Comparison of ENCODE assay signal across 8 mouse cellular contexts in the genomic region with DNA sequence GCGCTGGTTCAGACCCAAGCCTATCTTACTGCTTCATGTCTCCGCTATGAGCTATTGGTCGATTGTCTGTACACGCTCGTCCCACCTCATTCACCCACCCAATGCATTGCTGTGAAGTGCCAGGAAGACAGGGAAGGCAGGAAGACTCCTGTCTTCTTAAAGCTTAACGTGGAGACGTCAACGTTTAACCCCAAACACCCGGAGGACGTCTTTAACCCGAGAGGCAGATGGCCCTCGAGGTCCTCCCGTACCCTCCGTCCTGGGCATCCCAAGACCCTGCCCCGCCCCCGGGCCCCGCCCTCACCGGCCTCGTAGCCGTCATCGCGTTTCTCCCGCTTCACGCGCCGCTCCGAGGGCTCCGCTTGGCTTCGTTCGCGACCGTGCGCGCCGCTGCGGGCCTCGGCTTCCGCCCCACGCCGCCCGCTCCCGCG. TPM values are rescaled to one million over a fixed set of nuclear protein-coding genes. Genes with fewer than 3 reads are reported as not detected.
DNase-seq lines count a peak whose midpoint lies in the region; ATAC-seq and TF ChIP-seq lines count a peak whose summit lies in the region.

No protein-coding gene starts in this region.

- H3K27ac ChIP-seq in kidney, embryonic 16.5 days (ENCODE audit: low read length), result peak overlapping the region; percentile 77
- peak overlapping the region; percentile 82 for H3K27ac ChIP-seq in MEL (ENCODE audit: control insufficient read depth, low read depth, low read length)
- H3K27ac ChIP-seq in hindbrain, embryonic 16.5 days (ENCODE audit: low read depth, low read length), result peak overlapping the region; percentile 89
- peak overlapping the region; percentile 90 for H3K27ac ChIP-seq in midbrain, embryonic 10.5 days (replicated peaks)

- peak; percentile 11; the same call in 1 of the 2 replicates for ATAC-seq in kidney, embryonic 16.5 days (ENCODE audit: low FRiP score, low TSS enrichment)
- peak; percentile 34 for ATAC-seq in hindbrain, embryonic 16.5 days
- no peak for ATAC-seq in CD4-positive, CD25-positive, alpha-beta regulatory T cell, adult 4 months

- peak overlapping the region; percentile 92 for H3K9ac ChIP-seq in kidney, embryonic 16.5 days (replicated peaks; ENCODE audit: low read length)
- peak overlapping the region; percentile 96 for H3K9ac ChIP-seq in MEL (ENCODE audit: control insufficient read depth, low read depth, low read length, poor library complexity, severe bottlenecking)
- H3K9ac ChIP-seq in hindbrain, embryonic 16.5 days (ENCODE audit: low read depth, low read length), result peak overlapping the region; percentile 92

- TF ChIP-seq EP300 in MEL (IDR thresholded peaks at IDR 0.05; ENCODE audit: low read depth in 1 of 2, low read length in 2 of 2), result no peak

- no peak for TF ChIP-seq POLR2A in MEL (IDR thresholded peaks at IDR 0.05; ENCODE audit: control insufficient read depth in 1 of 2, insufficient read depth in 1 of 2, low read depth in 1 of 2, low read length in 2 of 2, poor library complexity in 1 of 2)

- H3K4me1 ChIP-seq in kidney, embryonic 16.5 days (ENCODE audit: insufficient read depth, low read length), result peaks cover 29% of the 10 kb centered on the region
- peaks cover 3 to 26% of the 10 kb centered on the region in 2 experiments; a peak in 3 of 4 replicates for H3K4me1 ChIP-seq in MEL (ENCODE audit: control insufficient read depth in 1 of 2, insufficient read depth in 2 of 2, low read length in 2 of 2)
- H3K4me1 ChIP-seq in hindbrain, embryonic 16.5 days (ENCODE audit: control insufficient read depth, insufficient read depth, low read depth, low read length), result peaks cover 28% of the 10 kb centered on the region
- H3K4me1 ChIP-seq in midbrain, embryonic 10.5 days, result peaks cover 37% of the 10 kb centered on the region

- H3K36me3 ChIP-seq in kidney, embryonic 16.5 days (ENCODE audit: insufficient read depth, low read length), result peaks cover 21% of the 10 kb centered on the region
- peaks cover 0 to 13% of the 10 kb centered on the region in 2 experiments; a peak in 2 of 4 replicates for H3K36me3 ChIP-seq in MEL (ENCODE audit: control insufficient read depth in 1 of 2, insufficient read depth in 2 of 2, low read length in 2 of 2)
- peaks cover 18% of the 10 kb centered on the region for H3K36me3 ChIP-seq in hindbrain, embryonic 16.5 days (ENCODE audit: control insufficient read depth, insufficient read depth, low read length)
- H3K36me3 ChIP-seq in midbrain, embryonic 10.5 days, result peaks cover 36% of the 10 kb centered on the region

- no peak for DNase-seq in kidney, adult 11 months
- peak; percentile 63 for DNase-seq in MEL (ENCODE audit: low read depth, low spot score)
- peak; percentile 45 for DNase-seq in embryo, embryonic 9.5 days (ENCODE audit: extremely low spot score)
- no peak for DNase-seq in midbrain, embryonic 10.5 days (ENCODE audit: low spot score)
- no peak for DNase-seq in ovary, postnatal 10 days (ENCODE audit: low spot score)

- no peaks in the 10 kb centered on the region for H3K9me3 ChIP-seq in kidney, embryonic 16.5 days (ENCODE audit: low read length)
- H3K9me3 ChIP-seq in MEL (replicated peaks; ENCODE audit: insufficient read depth, low read length), result no peaks in the 10 kb centered on the region
- no peaks in the 10 kb centered on the region for H3K9me3 ChIP-seq in hindbrain, embryonic 16.5 days (ENCODE audit: control insufficient read depth, low read length)
- H3K9me3 ChIP-seq in midbrain, embryonic 10.5 days (replicated peaks), result no peaks in the 10 kb centered on the region

- peaks cover 39% of the 10 kb centered on the region for H3K79me2 ChIP-seq in MEL (ENCODE audit: control insufficient read depth, insufficient read depth, low read length, poor library complexity)

- H3K4me3 ChIP-seq in kidney, embryonic 16.5 days (ENCODE audit: low read length), result peak overlapping the region; percentile 96
- peak overlapping the region; percentile 69 to 92 for H3K4me3 ChIP-seq in MEL (ENCODE audit: control insufficient read depth in 1 of 2, insufficient read depth in 1 of 2, low read depth in 2 of 2, low read length in 2 of 2)
- H3K4me3 ChIP-seq in hindbrain, embryonic 16.5 days (ENCODE audit: low read length), result peak overlapping the region; percentile 92
- peak overlapping the region; percentile 100 for H3K4me3 ChIP-seq in midbrain, embryonic 10.5 days

- WGBS in kidney, embryonic 16.5 days, result under 1% methylated on average over 42 of the region's 43 CpGs
- WGBS in hindbrain, embryonic 16.5 days, result 1% methylated on average over 41 of the region's 43 CpGs
- WGBS in midbrain, embryonic 10.5 days, result under 1% methylated on average over 43 of the region's 43 CpGs

- no peak for TF ChIP-seq CTCF in MEL (IDR thresholded peaks at IDR 0.05 in 2 of 3, conservative IDR thresholded peaks at IDR 0.05 in 1 of 3; ENCODE audit: control insufficient read depth in 1 of 3, insufficient read depth in 1 of 3, low read depth in 2 of 3, low read length in 3 of 3, poor library complexity in 1 of 3, severe bottlenecking in 1 of 3)

- TF ChIP-seq RAD21 in MEL (IDR thresholded peaks at IDR 0.05; ENCODE audit: low read depth, low read length), result no peak

- H3K27me3 ChIP-seq in kidney, embryonic 16.5 days (ENCODE audit: insufficient read depth, low read length), result no peaks in the 10 kb centered on the region
- H3K27me3 ChIP-seq in MEL (ENCODE audit: control insufficient read depth in 1 of 2, insufficient read depth in 2 of 2, low read length in 2 of 2), result no peaks in the 10 kb centered on the region
- no peaks in the 10 kb centered on the region for H3K27me3 ChIP-seq in hindbrain, embryonic 16.5 days (replicated peaks; ENCODE audit: control insufficient read depth, insufficient read depth, low read length)
- no peaks in the 10 kb centered on the region for H3K27me3 ChIP-seq in midbrain, embryonic 10.5 days (ENCODE audit: low read depth, poor library complexity, severe bottlenecking)

- peak overlapping the region; percentile 86 for H3K4me2 ChIP-seq in kidney, embryonic 16.5 days (replicated peaks; ENCODE audit: low read depth, low read length)
- H3K4me2 ChIP-seq in hindbrain, embryonic 16.5 days (ENCODE audit: low read length), result peak overlapping the region; percentile 63

TF ChIP-seq in MEL, 35 proteins besides CTCF, POLR2A, EP300 and RAD21 (continues in another document):
- TF ChIP-seq USF2 (IDR thresholded peaks at IDR 0.05; ENCODE audit: borderline replicate concordance in 1 of 2, insufficient read depth in 1 of 2, low read depth in 1 of 2, low read length in 2 of 2) (no peak), ETS1 (IDR thresholded peaks at IDR 0.05; ENCODE audit: low read depth, low read length) (no peak)

RNA-seq across cellular contexts. Expression of a gene that starts 0.5 kb away (rescaled TPM):
- 75.3 and 92.2 TPM in 2 replicates for polyA plus RNA-seq in kidney, embryonic 16.5 days (2015; fragmentation: Nextera tagmentation; extraction: Ambion mirVana)
- total RNA-seq in MEL (2012; rRNA removed), result 114 and 117 TPM in 2 replicates
- 100 to 1,000 TPM in 1 of 2 experiments, not detected in 1; 141 TPM for polyA plus RNA-seq in MEL (2012; ENCODE audit: insufficient read depth in 1 of 2, insufficient read length in 2 of 2, low read depth in 1 of 2, low replicate concordance in 2 of 2, missing spikeins in 1 of 2)
- polyA plus RNA-seq in hindbrain, embryonic 16.5 days (2015; fragmentation: Nextera tagmentation; extraction: Ambion mirVana), result 58.8 and 66.0 TPM in 2 replicates
- polyA plus RNA-seq in midbrain, embryonic 10.5 days (2016; fragmentation: Nextera tagmentation; extraction: Ambion mirVana), result 88.2 and 96.2 TPM in 2 replicates
- 10 to 100 TPM; 18.1 to 30.1 TPM for polyA plus RNA-seq in CD4-positive, CD25-positive, alpha-beta regulatory T cell, adult 4 months (2017; shearing (Covaris generic))

RNA-seq across cellular contexts. Expression of a gene that starts 14.3 kb away (rescaled TPM):
- polyA plus RNA-seq in kidney, embryonic 16.5 days (2015; fragmentation: Nextera tagmentation; extraction: Ambion mirVana), result 0.41 TPM in 1 of 2 replicates, not detected in the other
- total RNA-seq in MEL (2012; rRNA removed), result 0.54 and 0.72 TPM in 2 replicates
- polyA plus RNA-seq in MEL (2012; ENCODE audit: insufficient read depth in 1 of 2, insufficient read length in 2 of 2, low read depth in 1 of 2, low replicate concordance in 2 of 2, missing spikeins in 1 of 2), result 1 to 10 TPM in 1 of 2 experiments, not detected in 1; 4.5 TPM
- 0.36 TPM in 1 of 2 replicates, not detected in the other for polyA plus RNA-seq in hindbrain, embryonic 16.5 days (2015; fragmentation: Nextera tagmentation; extraction: Ambion mirVana)
- polyA plus RNA-seq in midbrain, embryonic 10.5 days (2016; fragmentation: Nextera tagmentation; extraction: Ambion mirVana), result 0.39 TPM in 1 of 2 replicates, not detected in the other
- not detected for polyA plus RNA-seq in CD4-positive, CD25-positive, alpha-beta regulatory T cell, adult 4 months (2017; shearing (Covaris generic))

RNA-seq across cellular contexts. Expression of a gene that starts 21.1 kb away (rescaled TPM):
- polyA plus RNA-seq in kidney, embryonic 16.5 days (2015; fragmentation: Nextera tagmentation; extraction: Ambion mirVana), result 453 and 487 TPM in 2 replicates
- total RNA-seq in MEL (2012; rRNA removed), result 207 and 211 TPM in 2 replicates
- 1,000 to 10,000 TPM in 1 of 2 experiments, 100 to 1,000 TPM in 1; 644 to 1,168 TPM for polyA plus RNA-seq in MEL (2012; ENCODE audit: insufficient read depth in 1 of 2, insufficient read length in 2 of 2, low read depth in 1 of 2, low replicate concordance in 2 of 2, missing spikeins in 1 of 2)
- 315 and 333 TPM in 2 replicates for polyA plus RNA-seq in hindbrain, embryonic 16.5 days (2015; fragmentation: Nextera tagmentation; extraction: Ambion mirVana)
- polyA plus RNA-seq in midbrain, embryonic 10.5 days (2016; fragmentation: Nextera tagmentation; extraction: Ambion mirVana), result 575 and 616 TPM in 2 replicates
- 100 to 1,000 TPM; 246 to 256 TPM for polyA plus RNA-seq in CD4-positive, CD25-positive, alpha-beta regulatory T cell, adult 4 months (2017; shearing (Covaris generic))

RNA-seq across cellular contexts. Expression of a gene that starts 21.5 kb away (rescaled TPM):
- polyA plus RNA-seq in kidney, embryonic 16.5 days (2015; fragmentation: Nextera tagmentation; extraction: Ambion mirVana), result 61.7 and 62.2 TPM in 2 replicates
- total RNA-seq in MEL (2012; rRNA removed), result 110 and 129 TPM in 2 replicates
- 100 to 1,000 TPM in 1 of 2 experiments, not detected in 1; 121 TPM for polyA plus RNA-seq in MEL (2012; ENCODE audit: insufficient read depth in 1 of 2, insufficient read length in 2 of 2, low read depth in 1 of 2, low replicate concordance in 2 of 2, missing spikeins in 1 of 2)
- 40.6 and 44.4 TPM in 2 replicates for polyA plus RNA-seq in hindbrain, embryonic 16.5 days (2015; fragmentation: Nextera tagmentation; extraction: Ambion mirVana)
- 86.9 and 89.4 TPM in 2 replicates for polyA plus RNA-seq in midbrain, embryonic 10.5 days (2016; fragmentation: Nextera tagmentation; extraction: Ambion mirVana)
- polyA plus RNA-seq in CD4-positive, CD25-positive, alpha-beta regulatory T cell, adult 4 months (2017; shearing (Covaris generic)), result 10 to 100 TPM; 46.1 to 57.1 TPM

RNA-seq across cellular contexts. Expression of a gene that starts 36.8 kb away (rescaled TPM):
- polyA plus RNA-seq in kidney, embryonic 16.5 days (2015; fragmentation: Nextera tagmentation; extraction: Ambion mirVana), result 226 and 236 TPM in 2 replicates
- 160 and 183 TPM in 2 replicates for total RNA-seq in MEL (2012; rRNA removed)
- polyA plus RNA-seq in MEL (2012; ENCODE audit: insufficient read depth in 1 of 2, insufficient read length in 2 of 2, low read depth in 1 of 2, low replicate concordance in 2 of 2, missing spikeins in 1 of 2), result 100 to 1,000 TPM in 1 of 2 experiments, not detected in 1; 307 TPM
- polyA plus RNA-seq in hindbrain, embryonic 16.5 days (2015; fragmentation: Nextera tagmentation; extraction: Ambion mirVana), result 301 and 318 TPM in 2 replicates
- 221 and 228 TPM in 2 replicates for polyA plus RNA-seq in midbrain, embryonic 10.5 days (2016; fragmentation: Nextera tagmentation; extraction: Ambion mirVana)
- polyA plus RNA-seq in CD4-positive, CD25-positive, alpha-beta regulatory T cell, adult 4 months (2017; shearing (Covaris generic)), result 10 to 100 TPM; 56.0 to 57.2 TPM

Comparison
In these comparisons a context has a peak if more than half of its experiments do, and no peak if none do; other contexts are left out.
1. DNase-seq: peak in MEL (single experiment) and embryo, embryonic 9.5 days (single experiment); none in kidney, adult 11 months (single experiment), midbrain, embryonic 10.5 days (single experiment) and ovary, postnatal 10 days (single experiment).
2. Peak in every context shown above with its lines, with median percentiles within 50 percentile points of each other: H3K27ac ChIP-seq, H3K4me3 ChIP-seq and H3K9ac ChIP-seq.